Mouse (Mus musculus): ENCODE results near the gene Tlcd1. TPM values are rescaled to one million over a fixed set of nuclear protein-coding genes. Genes with fewer than 3 reads are reported as not detected.
"Not testable (repeated sequence)": the region's sequence is repeated elsewhere in the genome, so short reads cannot be mapped to it uniquely, and the experiment has no call there.

The Tlcd1 gene
- polyA plus RNA-seq, 1 experiment from 2014 or later, result 14.2 TPM

- ATAC-seq (ENCODE audit: insufficient number of reproducible peaks, low FRiP score), result peak; percentile 5
- Histone ChIP-seq H3K9me3 (replicated peaks) (no peaks in the 10 kb centered on the region), H3K36me3 (peaks cover 30% of the 10 kb centered on the region), H3K9ac (peak overlapping the region; percentile 83), H3K4me1 (replicated peaks) (peaks cover 34% of the 10 kb centered on the region), H3K27me3 (replicated peaks) (no peaks in the 10 kb centered on the region), H3K27ac (ENCODE audit: poor library complexity, severe bottlenecking) (peak overlapping the region; percentile 93), H3K4me3 (peak overlapping the region; percentile 59), H3K4me2 (peak overlapping the region; percentile 88)
- WGBS, result under 1% methylated on average over 29 of the region's 29 CpGs
These were observed 2.4 kb downstream of the Tlcd1 start for GRCm38 (mm10) chr11:78178859-78179437.

- Histone ChIP-seq H3K27me3 (replicated peaks) (no peaks in the 10 kb centered on the region), H3K4me2 (peak overlapping the region; percentile 88), H3K9me3 (replicated peaks) (no peaks in the 10 kb centered on the region), H3K4me1 (replicated peaks) (peaks cover 34% of the 10 kb centered on the region), H3K4me3 (peak overlapping the region; percentile 59), H3K9ac (peak overlapping the region; percentile 83), H3K36me3 (peaks cover 30% of the 10 kb centered on the region), H3K27ac (ENCODE audit: poor library complexity, severe bottlenecking) (peak overlapping the region; percentile 93)
- no peak for ATAC-seq (ENCODE audit: insufficient number of reproducible peaks, low FRiP score)
- 22% methylated on average over 8 of the region's 8 CpGs for WGBS
These were observed 3.0 kb downstream of the Tlcd1 start for GRCm38 (mm10) chr11:78179438-78179999.

GRCm38 (mm10) chr11:78180081-78180761, 3.7 kb downstream of the Tlcd1 start:
- Histone ChIP-seq H3K27me3 (replicated peaks) (no peaks in the 10 kb centered on the region), H3K36me3 (peaks cover 30% of the 10 kb centered on the region), H3K4me3 (no peak overlapping the region), H3K9me3 (replicated peaks) (no peaks in the 10 kb centered on the region), H3K9ac (peak overlapping the region; percentile 83; the same call in 1 of the 2 replicates), H3K4me1 (replicated peaks) (peaks cover 34% of the 10 kb centered on the region), H3K27ac (ENCODE audit: poor library complexity, severe bottlenecking) (no peak overlapping the region), H3K4me2 (peak overlapping the region; percentile 88)
- no peak for ATAC-seq (ENCODE audit: insufficient number of reproducible peaks, low FRiP score)
- 60% methylated on average over 6 of the region's 6 CpGs for WGBS

- no peak overlapping the region for H3K27ac ChIP-seq (ENCODE audit: poor library complexity, severe bottlenecking)
- 42% methylated on average over 2 of the region's 2 CpGs for whole genome bisulfite sequencing
These were observed 5.4 kb downstream of the Tlcd1 start for GRCm38 (mm10) chr11:78181830-78182357.

GRCm38 (mm10) chr11:78182450-78182849, 5.9 kb downstream of the Tlcd1 start:
- Histone ChIP-seq H3K4me1 (replicated peaks) (peaks cover 30% of the 10 kb centered on the region), H3K9ac (peak overlapping the region; percentile 97), H3K4me2 (peak overlapping the region; percentile 67), H3K27me3 (replicated peaks) (no peaks in the 10 kb centered on the region), H3K27ac (ENCODE audit: poor library complexity, severe bottlenecking) (peak overlapping the region; percentile 91), H3K9me3 (replicated peaks) (no peaks in the 10 kb centered on the region), H3K4me3 (peak overlapping the region; percentile 95), H3K36me3 (peaks cover 30% of the 10 kb centered on the region)
- no peak for ATAC-seq (ENCODE audit: insufficient number of reproducible peaks, low FRiP score)
- 4% methylated on average over 7 of the region's 7 CpGs for WGBS

More at GRCm38 (mm10) chr11:78181830-78182357, 5.4 kb downstream of the Tlcd1 start:
- ATAC-seq (ENCODE audit: insufficient number of reproducible peaks, low FRiP score), result no peak
- Histone ChIP-seq H3K4me1 (replicated peaks) (peaks cover 30% of the 10 kb centered on the region), H3K36me3 (peaks cover 30% of the 10 kb centered on the region), H3K4me3 (peak overlapping the region; percentile 95), H3K4me2 (peak overlapping the region; percentile 67), H3K9me3 (replicated peaks) (no peaks in the 10 kb centered on the region), H3K27me3 (replicated peaks) (no peaks in the 10 kb centered on the region), H3K9ac (peak overlapping the region; percentile 97; the same call in 1 of the 2 replicates)

GRCm38 (mm10) chr11:78182961-78183844, 6.7 kb downstream of the Tlcd1 start, which contains the start of gene Rpl23a:
Rpl23a (minus strand) TSS chr11:78183584.
- ATAC-seq (ENCODE audit: insufficient number of reproducible peaks, low FRiP score), result peak; percentile 87
- Histone ChIP-seq H3K36me3 (peaks cover 30% of the 10 kb centered on the region), H3K4me3 (peak within 1 kb of the TSS; percentile 95), H3K9ac (peak within 1 kb of the TSS; percentile 97), H3K4me2 (peak within 1 kb of the TSS; percentile 67), H3K4me1 (replicated peaks) (peaks cover 30% of the 10 kb centered on the region), H3K9me3 (replicated peaks) (no peaks in the 10 kb centered on the region), H3K27me3 (replicated peaks) (no peaks in the 10 kb centered on the region), H3K27ac (ENCODE audit: poor library complexity, severe bottlenecking) (peak within 1 kb of the TSS; percentile 91)
- under 1% methylated on average over 38 of the region's 38 CpGs for WGBS

- Histone ChIP-seq H3K36me3 (peaks cover 30% of the 10 kb centered on the region), H3K9ac (no peak overlapping the region), H3K4me1 (replicated peaks) (peaks cover 29% of the 10 kb centered on the region), H3K27me3 (replicated peaks) (no peaks in the 10 kb centered on the region), H3K4me2 (peak overlapping the region; percentile 67), H3K4me3 (peak overlapping the region; percentile 95), H3K27ac (ENCODE audit: poor library complexity, severe bottlenecking) (no peak overlapping the region), H3K9me3 (replicated peaks) (no peaks in the 10 kb centered on the region)
- ATAC-seq (ENCODE audit: insufficient number of reproducible peaks, low FRiP score), result no peak
- 51% methylated on average over 10 of the region's 10 CpGs for WGBS
These were observed 7.5 kb downstream of the Tlcd1 start for GRCm38 (mm10) chr11:78183884-78184514.

GRCm38 (mm10) chr11:78184702-78185101, 8.2 kb downstream of the Tlcd1 start:
- H3K9me3 ChIP-seq (replicated peaks); ATAC-seq (ENCODE audit: insufficient number of reproducible peaks, low FRiP score); H3K27me3 ChIP-seq (replicated peaks); H3K9ac ChIP-seq; H3K27ac ChIP-seq (ENCODE audit: poor library complexity, severe bottlenecking); H3K4me2 ChIP-seq; H3K4me3 ChIP-seq: not testable (repeated sequence)
- peaks cover 27% of the 10 kb centered on the region for H3K4me1 ChIP-seq (replicated peaks)
- H3K36me3 ChIP-seq, result peaks cover 26% of the 10 kb centered on the region
- 94% methylated on average over 6 of the region's 6 CpGs for WGBS

GRCm38 (mm10) chr11:78188331-78189233, 12.1 kb downstream of the Tlcd1 start, which contains the start of gene Rab34:
Rab34 (plus strand) TSS chr11:78188430.
- H3K9ac ChIP-seq, result peak within 1 kb of the TSS; percentile 90
- H3K36me3 ChIP-seq, result peaks cover 28% of the 10 kb centered on the region
- WGBS, result 1% methylated on average over 77 of the region's 80 CpGs
- ATAC-seq (ENCODE audit: insufficient number of reproducible peaks, low FRiP score), result peak; percentile 77
- no peaks in the 10 kb centered on the region for H3K9me3 ChIP-seq (replicated peaks)
- H3K27me3 ChIP-seq (replicated peaks), result no peaks in the 10 kb centered on the region
- H3K4me3 ChIP-seq, result peak within 1 kb of the TSS; percentile 66
- peak within 1 kb of the TSS; percentile 95 for H3K27ac ChIP-seq (ENCODE audit: poor library complexity, severe bottlenecking)
- H3K4me2 ChIP-seq, result peak within 1 kb of the TSS; percentile 86
- peaks cover 11% of the 10 kb centered on the region for H3K4me1 ChIP-seq (replicated peaks)

Data from heart, embryonic 12.5 days (tissue).